Mouse (Mus musculus): ENCODE measurements around the gene Fank1. TPM values are rescaled to one million over a fixed set of nuclear protein-coding genes. Genes with fewer than 3 reads are reported as not detected.

The Fank1 gene
- 0.28 and 0.54 TPM in 2 replicates for polyA plus RNA-seq (2015; fragmentation: Nextera tagmentation; extraction: Ambion mirVana)

GRCm38 (mm10) chr7:133776626-133776996, at the start of gene Fank1:
Fank1 (plus strand) TSS chr7:133776861.

GRCm38 (mm10) chr7:133782717-133783435, 6.2 kb downstream of the Fank1 start, which contains the start of gene Dhx32:
Dhx32 (minus strand) TSS chr7:133782726.

Other genes starting within 250 kb of the Fank1 start
- gene Tex36, start 174.7 kb upstream of the Fank1 start, polyA plus RNA-seq (2015; fragmentation: Nextera tagmentation; extraction: Ambion mirVana) = not detected in 2 replicates
- 7.4 and 7.9 TPM in 2 replicates for gene Edrf1, start 139.3 kb upstream of the Fank1 start, polyA plus RNA-seq (2015; fragmentation: Nextera tagmentation; extraction: Ambion mirVana)
- not detected in 2 replicates for gene Mmp21, start 96.8 kb upstream of the Fank1 start, polyA plus RNA-seq (2015; fragmentation: Nextera tagmentation; extraction: Ambion mirVana)
- gene Bccip, start 67.5 kb upstream of the Fank1 start, polyA plus RNA-seq (2015; fragmentation: Nextera tagmentation; extraction: Ambion mirVana) = 88.3 and 105 TPM in 2 replicates
- 39.3 and 41.3 TPM in 2 replicates for gene Uros, start 66.8 kb upstream of the Fank1 start, polyA plus RNA-seq (2015; fragmentation: Nextera tagmentation; extraction: Ambion mirVana)
- 42.5 and 45.3 TPM in 2 replicates for gene Dhx32, start 5.9 kb downstream of the Fank1 start, polyA plus RNA-seq (2015; fragmentation: Nextera tagmentation; extraction: Ambion mirVana)